Mouse (Mus musculus) CH12.LX (cell line): ENCODE data around the gene Anapc15.

Source experiments
- CTCF ChIP-seq, 2 experiments: IDR thresholded peaks in 1 of 2; conservative IDR thresholded peaks in 1 of 2; 2 replicates each; pipeline ENCODE4 v1.5.1; 2011 to 2012; ENCODE audit warnings: low read depth in 2 of 2, low read length in 2 of 2, improper control_type of control experiment in 1 of 2, inconsistent platforms in 1 of 2, mild to moderate bottlenecking in 1 of 2, moderate library complexity in 1 of 2
- E2F4 ChIP-seq: IDR thresholded peaks from 2 replicates; pipeline ENCODE4 v1.6.1; 2011; ENCODE audit warnings: low read depth, low read length, improper control_type of control experiment; ENCODE audit not compliant: insufficient replicate concordance
- ETS1 ChIP-seq: conservative IDR thresholded peaks from 2 replicates; pipeline ENCODE4 v1.6.1; 2012; ENCODE audit warnings: low read depth, mild to moderate bottlenecking, inconsistent platforms, low read length, improper control_type of control experiment, moderate library complexity
- KAT2A ChIP-seq: IDR thresholded peaks from 2 replicates; pipeline ENCODE4 v1.6.1; 2012; ENCODE audit warnings: low read length, improper control_type of control experiment, inconsistent platforms; ENCODE audit not compliant: insufficient replicate concordance
- NRF1 ChIP-seq: IDR thresholded peaks from 2 replicates; pipeline ENCODE4 v1.6.1; 2014; ENCODE audit warnings: low read depth, mild to moderate bottlenecking, inconsistent platforms, low read length, improper control_type of control experiment, moderate library complexity
- POLR2A ChIP-seq: IDR thresholded peaks from 2 replicates; pipeline ENCODE4 v1.6.1; 2011; ENCODE audit warnings: low read depth, mild to moderate bottlenecking, improper control_type of control experiment, low read length
- RCOR1 ChIP-seq: conservative IDR thresholded peaks from 2 replicates; pipeline ENCODE4 v1.6.1; 2012; ENCODE audit warnings: low read depth, mild to moderate bottlenecking, inconsistent platforms, low read length, improper control_type of control experiment
- SIN3A ChIP-seq: IDR thresholded peaks from 2 replicates; pipeline ENCODE4 v1.6.1; 2012; ENCODE audit warnings: low read length, improper control_type of control experiment, inconsistent platforms
- SMC3 ChIP-seq: IDR thresholded peaks from 2 replicates; pipeline ENCODE4 v1.6.1; 2011; ENCODE audit warnings: low read depth, low read length, improper control_type of control experiment

- TF ChIP-seq CTCF (conservative IDR thresholded peaks at IDR 0.05 in 1 of 2, IDR thresholded peaks at IDR 0.05 in 1 of 2; ENCODE audit: low read depth in 2 of 2, low read length in 2 of 2) (no peak), KAT2A (no peak), ETS1 (no peak), POLR2A (no peak), SIN3A (no peak), E2F4 (no peak), NRF1 (no peak), SMC3 (no peak), RCOR1 (no peak)
Measured at GRCm38 (mm10) chr7:101900331-101901097, 37.0 kb downstream of the Anapc15 start.
